Mouse (Mus musculus): Measurements from ENCODE around the gene Vps54. TPM values are rescaled to one million over a fixed set of nuclear protein-coding genes. Genes with fewer than 3 reads are reported as not detected.

The Vps54 gene
- total and polyA plus RNA-seq, 2 experiments from 2014 or later, result 5.8 to 45.3 TPM

DNA sequence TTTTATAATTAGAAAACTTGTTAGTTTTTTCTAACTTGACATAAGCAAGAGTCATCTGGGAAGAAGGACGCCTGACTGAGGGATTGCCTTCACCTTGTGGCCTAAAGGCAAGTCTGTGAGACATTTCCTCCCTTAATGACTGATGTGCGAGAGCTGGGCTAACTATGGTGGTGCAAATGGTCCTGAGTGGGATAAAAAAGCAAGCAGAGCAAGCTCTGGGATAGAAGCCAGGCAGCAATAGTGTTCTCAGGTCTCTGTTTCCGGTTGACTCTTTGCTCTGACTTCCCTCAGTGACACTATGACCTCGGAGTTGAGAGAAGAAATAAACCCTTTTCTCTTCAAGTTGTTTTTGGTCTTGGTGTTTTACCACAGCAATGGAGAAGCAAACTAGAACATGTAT lies 2.1 kb upstream of the Vps54 start:
- no peak for ATAC-seq (ENCODE audit: insufficient read depth, low read depth)
- Histone ChIP-seq H3K27ac (ENCODE audit: low read depth) (no peak overlapping the region), H3K27me3 (ENCODE audit: control insufficient read depth, insufficient read depth, low read length) (no peaks in the 10 kb centered on the region), H3K4me2 (ENCODE audit: low read depth, low read length) (no peak overlapping the region), H3K9me3 (replicated peaks; ENCODE audit: control insufficient read depth, low read length) (no peaks in the 10 kb centered on the region), H3K4me3 (ENCODE audit: low read depth, low read length) (no peak overlapping the region), H3K9ac (replicated peaks; ENCODE audit: low read depth, low read length) (no peak overlapping the region), H3K4me1 (ENCODE audit: control insufficient read depth, insufficient read depth) (peaks cover 10% of the 10 kb centered on the region), H3K36me3 (replicated peaks; ENCODE audit: control insufficient read depth, insufficient read depth, low read length) (no peaks in the 10 kb centered on the region)
- DNase-seq (ENCODE audit: low spot score), result no peak
- TF ChIP-seq CTCF (IDR thresholded peaks at IDR 0.05; ENCODE audit: low read depth) (no peak), EP300 (IDR thresholded peaks at IDR 0.05; ENCODE audit: low read depth) (no peak)
- WGBS, result 60% methylated on average over 4 of the region's 4 CpGs

DNA sequence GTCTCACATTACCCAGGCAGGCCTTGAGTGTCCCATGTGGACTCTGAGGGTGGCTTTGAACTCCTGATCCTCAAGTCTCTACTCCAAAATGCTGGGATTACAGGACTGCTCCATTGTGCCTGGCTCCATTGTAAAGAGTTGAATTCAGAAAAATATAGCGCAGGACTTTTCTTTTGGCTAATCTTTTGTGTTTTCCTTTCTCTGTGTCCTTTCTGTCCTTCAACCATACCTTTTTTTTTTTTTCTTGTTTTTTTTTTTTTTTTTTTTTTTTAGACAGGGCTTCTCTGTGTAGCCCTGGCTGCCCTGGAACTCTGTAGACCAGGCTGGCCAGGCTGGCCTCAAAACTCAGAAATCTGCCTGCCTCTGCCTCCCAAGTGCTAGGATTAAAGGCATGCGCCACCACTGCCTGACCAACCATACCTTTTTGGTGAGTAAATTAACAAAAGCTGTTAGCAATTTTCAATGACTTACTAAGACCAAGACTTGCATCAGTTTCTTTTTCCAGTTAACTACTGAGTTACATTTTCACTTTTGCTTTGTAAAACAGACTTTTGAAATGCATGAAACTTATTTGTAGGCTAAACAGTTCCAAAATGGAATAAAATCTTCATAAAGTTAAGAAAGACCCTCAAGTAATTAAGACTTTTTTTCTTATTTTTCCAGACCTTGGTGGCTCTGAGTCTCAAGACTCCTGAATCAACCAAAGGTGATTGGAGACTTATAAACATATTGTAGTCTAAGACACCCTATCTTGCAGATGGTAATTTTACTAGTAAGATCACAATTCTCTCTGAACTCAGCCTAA lies 1.4 kb upstream of the Vps54 start:
- no peak for TF ChIP-seq CTCF (IDR thresholded peaks at IDR 0.05; ENCODE audit: low read depth)
- TF ChIP-seq EP300 (IDR thresholded peaks at IDR 0.05; ENCODE audit: low read depth), result no peak
- 95% methylated on average over 2 of the region's 2 CpGs for WGBS
- Histone ChIP-seq H3K4me3 (ENCODE audit: low read depth, low read length) (peak overlapping the region; percentile 100), H3K4me2 (ENCODE audit: low read depth, low read length) (peak overlapping the region; percentile 91), H3K27ac (ENCODE audit: low read depth) (peak overlapping the region; percentile 99), H3K27me3 (ENCODE audit: control insufficient read depth, insufficient read depth, low read length) (no peaks in the 10 kb centered on the region), H3K36me3 (replicated peaks; ENCODE audit: control insufficient read depth, insufficient read depth, low read length) (no peaks in the 10 kb centered on the region), H3K9me3 (replicated peaks; ENCODE audit: control insufficient read depth, low read length) (no peaks in the 10 kb centered on the region), H3K4me1 (ENCODE audit: control insufficient read depth, insufficient read depth) (peaks cover 14% of the 10 kb centered on the region), H3K9ac (replicated peaks; ENCODE audit: low read depth, low read length) (peak overlapping the region; percentile 100; the same call in 1 of the 2 replicates)
- no peak for ATAC-seq (ENCODE audit: insufficient read depth, low read depth)
- no peak for DNase-seq (ENCODE audit: low spot score)

DNA sequence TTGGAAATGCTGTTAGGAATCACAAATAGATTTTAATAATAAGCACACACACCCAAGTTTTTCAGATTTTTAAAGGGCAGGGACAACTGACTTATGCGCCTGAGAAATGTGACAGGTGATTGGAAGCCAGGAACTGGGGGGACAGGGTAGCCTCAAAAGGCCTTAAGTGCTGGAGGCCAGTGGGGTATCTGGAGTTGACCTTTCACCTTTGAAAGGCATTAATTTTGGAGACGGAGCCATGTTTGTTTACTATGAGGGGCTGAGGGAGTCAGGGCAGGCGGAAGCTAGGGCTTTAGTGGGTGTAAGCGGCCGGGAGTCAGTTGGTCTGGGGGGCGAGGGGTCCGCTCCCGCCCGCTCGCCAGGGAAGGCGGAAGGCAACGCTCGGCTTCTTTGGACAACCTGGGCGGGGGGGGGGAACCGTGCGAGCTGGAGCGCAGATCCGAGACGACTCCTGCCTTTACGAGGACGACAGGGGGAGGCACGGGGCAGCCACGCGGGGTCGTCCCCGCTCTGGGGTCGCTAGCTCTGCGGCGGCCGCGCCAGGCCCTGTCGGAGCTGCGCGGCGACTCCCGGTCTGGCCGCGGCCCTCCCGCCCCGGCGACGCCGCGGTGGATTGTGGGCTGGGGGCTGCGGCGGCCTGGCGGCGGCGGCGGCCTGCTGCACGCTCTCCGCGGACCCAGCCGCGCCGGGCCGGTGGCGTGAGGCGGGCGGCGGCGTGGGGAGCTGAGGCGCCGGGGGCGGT lies 631 bp upstream of the Vps54 start:
- WGBS, result under 1% methylated on average over 52 of the region's 65 CpGs
- Histone ChIP-seq H3K4me1 (ENCODE audit: control insufficient read depth, insufficient read depth) (peaks cover 14% of the 10 kb centered on the region), H3K9me3 (replicated peaks; ENCODE audit: control insufficient read depth, low read length) (no peaks in the 10 kb centered on the region), H3K4me3 (ENCODE audit: low read depth, low read length) (peak overlapping the region; percentile 100), H3K27ac (ENCODE audit: low read depth) (peak overlapping the region; percentile 99), H3K4me2 (ENCODE audit: low read depth, low read length) (peak overlapping the region; percentile 91), H3K27me3 (ENCODE audit: control insufficient read depth, insufficient read depth, low read length) (no peaks in the 10 kb centered on the region), H3K36me3 (replicated peaks; ENCODE audit: control insufficient read depth, insufficient read depth, low read length) (no peaks in the 10 kb centered on the region), H3K9ac (replicated peaks; ENCODE audit: low read depth, low read length) (peak overlapping the region; percentile 100)
- peak; percentile 23 for DNase-seq (ENCODE audit: low spot score)
- peak; percentile 85 for ATAC-seq (ENCODE audit: insufficient read depth, low read depth)
- TF ChIP-seq EP300 (IDR thresholded peaks at IDR 0.05; ENCODE audit: low read depth) (no peak), CTCF (IDR thresholded peaks at IDR 0.05; ENCODE audit: low read depth) (no peak)

DNA sequence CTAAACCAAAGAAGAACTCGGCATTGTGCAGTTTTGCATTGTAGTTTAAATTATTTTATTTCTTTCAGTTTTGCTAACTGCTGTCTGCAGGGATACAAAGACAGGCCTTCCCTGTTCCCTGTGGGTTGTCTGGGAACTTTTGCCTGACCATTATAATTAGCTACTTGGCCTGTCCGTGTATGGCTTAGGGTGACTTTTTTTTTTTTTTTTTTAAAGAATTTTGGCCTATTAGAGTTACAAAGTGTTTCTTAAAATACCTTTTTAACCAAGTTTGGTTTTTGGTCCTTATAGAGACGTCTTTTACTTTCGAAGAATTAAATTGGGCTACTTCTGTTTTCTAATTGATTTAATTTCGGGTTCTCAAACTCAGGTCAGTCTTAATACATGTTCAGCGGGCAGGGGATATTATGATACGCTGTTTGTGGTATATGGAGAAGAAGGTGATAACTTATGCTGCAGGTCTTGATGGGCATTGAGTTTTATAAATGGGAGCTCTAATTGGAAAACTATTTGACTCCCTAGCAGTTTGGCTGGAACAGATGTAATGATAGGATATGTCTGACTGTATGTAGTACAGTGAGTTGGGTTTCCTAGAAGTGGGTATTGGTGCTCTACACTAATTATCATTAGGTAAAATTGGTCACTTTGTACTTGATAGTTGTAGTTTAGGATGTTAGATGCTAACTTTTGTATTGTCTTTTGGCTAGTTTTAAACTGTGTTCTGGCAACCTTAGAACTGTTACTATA lies 855 bp downstream of the Vps54 start:
- H3K27ac ChIP-seq (ENCODE audit: low read depth), result peak overlapping the region; percentile 99
- TF ChIP-seq EP300 (IDR thresholded peaks at IDR 0.05; ENCODE audit: low read depth), result no peak
- TF ChIP-seq CTCF (IDR thresholded peaks at IDR 0.05; ENCODE audit: low read depth), result no peak
- H3K4me2 ChIP-seq (ENCODE audit: low read depth, low read length), result peak overlapping the region; percentile 91
- H3K4me3 ChIP-seq (ENCODE audit: low read depth, low read length), result peak overlapping the region; percentile 100
- no peaks in the 10 kb centered on the region for H3K9me3 ChIP-seq (replicated peaks; ENCODE audit: control insufficient read depth, low read length)
- WGBS, result 13% methylated on average over 7 of the region's 7 CpGs
- ATAC-seq (ENCODE audit: insufficient read depth, low read depth) (no peak), DNase-seq (ENCODE audit: low spot score) (no peak)
- H3K27me3 ChIP-seq (ENCODE audit: control insufficient read depth, insufficient read depth, low read length), result no peaks in the 10 kb centered on the region
- peaks cover 14% of the 10 kb centered on the region for H3K4me1 ChIP-seq (ENCODE audit: control insufficient read depth, insufficient read depth)
- peak overlapping the region; percentile 100 for H3K9ac ChIP-seq (replicated peaks; ENCODE audit: low read depth, low read length)
- H3K36me3 ChIP-seq (replicated peaks; ENCODE audit: control insufficient read depth, insufficient read depth, low read length), result no peaks in the 10 kb centered on the region

DNA sequence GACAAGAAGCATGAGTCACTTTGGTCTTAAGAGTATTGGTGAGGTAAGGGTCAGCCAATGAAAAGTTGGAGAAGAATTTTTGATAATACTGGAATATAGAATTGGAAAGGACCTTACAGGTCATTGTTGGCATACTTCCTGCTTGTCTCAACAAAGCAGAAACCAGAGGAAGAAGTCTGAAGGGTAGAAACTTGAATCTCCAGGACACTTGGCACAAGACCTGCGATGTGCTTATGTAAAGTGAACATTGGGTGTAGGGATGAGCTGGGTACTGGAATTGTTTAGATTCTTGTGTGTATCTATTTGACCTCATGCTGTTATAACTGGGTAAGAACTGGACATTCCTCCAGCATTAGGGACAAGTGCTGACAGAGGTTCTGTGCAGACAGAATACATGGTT lies 2.3 kb downstream of the Vps54 start:
- H3K27me3 ChIP-seq (ENCODE audit: control insufficient read depth, insufficient read depth, low read length), result no peaks in the 10 kb centered on the region
- H3K9me3 ChIP-seq (replicated peaks; ENCODE audit: control insufficient read depth, low read length), result no peaks in the 10 kb centered on the region
- DNase-seq (ENCODE audit: low spot score) (no peak), ATAC-seq (ENCODE audit: insufficient read depth, low read depth) (no peak)
- TF ChIP-seq EP300 (IDR thresholded peaks at IDR 0.05; ENCODE audit: low read depth) (no peak), CTCF (IDR thresholded peaks at IDR 0.05; ENCODE audit: low read depth) (no peak)
- H3K27ac ChIP-seq (ENCODE audit: low read depth), result peak overlapping the region; percentile 5; the same call in 1 of the 2 replicates
- H3K4me2 ChIP-seq (ENCODE audit: low read depth, low read length), result peak overlapping the region; percentile 10; the same call in 1 of the 2 replicates
- H3K4me1 ChIP-seq (ENCODE audit: control insufficient read depth, insufficient read depth), result peaks cover 14% of the 10 kb centered on the region
- 0 out of 2 replicates have a peak overlapping the region, but pooled peaks have one; percentile 3 for H3K4me3 ChIP-seq (ENCODE audit: low read depth, low read length)
- no peaks in the 10 kb centered on the region for H3K36me3 ChIP-seq (replicated peaks; ENCODE audit: control insufficient read depth, insufficient read depth, low read length)
- no peak overlapping the region for H3K9ac ChIP-seq (replicated peaks; ENCODE audit: low read depth, low read length)
- 26% methylated on average over 1 of the region's 1 CpGs for WGBS

Data from heart, postnatal 0 days (tissue).